Comparison of ENCODE assay signal across 8 mouse cellular contexts in genomic region chr13:21402848-21403247, GRCm38 (mm10). TPM values are rescaled to one million over a fixed set of nuclear protein-coding genes. Genes with fewer than 3 reads are reported as not detected.
A peak's percentile ranks its signal among the peaks of the same experiment; 100 is the strongest.
DNase-seq lines count a peak whose midpoint lies in the region; ATAC-seq lines count a peak whose summit lies in the region.

No protein-coding gene starts in this region.

- peaks cover 19% of the 10 kb centered on the region for H3K4me1 ChIP-seq in heart, embryonic 15.5 days (replicated peaks)
- H3K4me1 ChIP-seq in hindbrain, embryonic 13.5 days (replicated peaks), result peaks cover 33% of the 10 kb centered on the region
- peaks cover 21% of the 10 kb centered on the region for H3K4me1 ChIP-seq in midbrain, embryonic 10.5 days

- intact Hi-C loops in left cerebral cortex, postnatal 10 days (cut with DNase I), result loop anchor here (5.0 kb wide), 2 partner anchors 41 to 49 kb away; partner anchors contain the start of genes Zscan12 and Zscan26

- no peaks in the 10 kb centered on the region for H3K27me3 ChIP-seq in heart, embryonic 15.5 days
- peaks cover 7% of the 10 kb centered on the region for H3K27me3 ChIP-seq in hindbrain, embryonic 13.5 days
- H3K27me3 ChIP-seq in midbrain, embryonic 10.5 days (ENCODE audit: low read depth, poor library complexity, severe bottlenecking), result peaks cover 4% of the 10 kb centered on the region; the same call in 1 of the 2 replicates

- H3K9me3 ChIP-seq in heart, embryonic 15.5 days (replicated peaks), result no peaks in the 10 kb centered on the region
- no peaks in the 10 kb centered on the region for H3K9me3 ChIP-seq in hindbrain, embryonic 13.5 days
- no peaks in the 10 kb centered on the region for H3K9me3 ChIP-seq in midbrain, embryonic 10.5 days (replicated peaks)

- WGBS in heart, embryonic 15.5 days, result 0% methylated on average over 2 of the region's 2 CpGs
- 0% methylated on average over 2 of the region's 2 CpGs for WGBS in hindbrain, embryonic 13.5 days
- 0% methylated on average over 2 of the region's 2 CpGs for WGBS in midbrain, embryonic 10.5 days

- DNase-seq in heart, adult 11 months, result no peak
- no peak for DNase-seq in midbrain, embryonic 10.5 days (ENCODE audit: low spot score)
- no peak for DNase-seq in right cerebral cortex, postnatal 14 days
- no peak for DNase-seq in frontal cortex, postnatal 25 days (ENCODE audit: low spot score in 2 of 2)
- no peak for DNase-seq in left cerebral cortex, postnatal 10 days (ENCODE audit: extremely low spot score in 1 of 2, low spot score in 2 of 2)

- H3K27ac ChIP-seq in heart, embryonic 15.5 days, result peak overlapping the region; percentile 92
- no peak overlapping the region for H3K27ac ChIP-seq in hindbrain, embryonic 13.5 days
- peak overlapping the region; percentile 93 for H3K27ac ChIP-seq in midbrain, embryonic 10.5 days (replicated peaks)

- peaks cover 6% of the 10 kb centered on the region for H3K36me3 ChIP-seq in heart, embryonic 15.5 days
- H3K36me3 ChIP-seq in hindbrain, embryonic 13.5 days, result peaks cover 13% of the 10 kb centered on the region
- H3K36me3 ChIP-seq in midbrain, embryonic 10.5 days, result peaks cover 24% of the 10 kb centered on the region

- no peak for ATAC-seq in heart, embryonic 15.5 days (replicated peaks; ENCODE audit: insufficient number of reproducible peaks, insufficient read depth, low FRiP score, low read depth)
- peak; percentile 12 for ATAC-seq in activated CD4-positive, CD25-positive, alpha-beta regulatory T cell, adult 4 months
- ATAC-seq in hindbrain, embryonic 13.5 days (ENCODE audit: low FRiP score), result peak; percentile 73

- peak overlapping the region; percentile 90 for H3K9ac ChIP-seq in heart, embryonic 15.5 days
- peak overlapping the region; percentile 85 for H3K9ac ChIP-seq in hindbrain, embryonic 13.5 days

- H3K4me3 ChIP-seq in heart, embryonic 15.5 days, result peak overlapping the region; percentile 89
- H3K4me3 ChIP-seq in hindbrain, embryonic 13.5 days, result peak overlapping the region; percentile 79
- peak overlapping the region; percentile 88 for H3K4me3 ChIP-seq in midbrain, embryonic 10.5 days

- H3K4me2 ChIP-seq in heart, embryonic 15.5 days, result peak overlapping the region; percentile 61
- peak overlapping the region; percentile 82 for H3K4me2 ChIP-seq in hindbrain, embryonic 13.5 days

RNA-seq across cellular contexts. Expression of gene Zkscan3, which starts 0.3 kb away (rescaled TPM):
- polyA plus RNA-seq in heart, embryonic 15.5 days (2015; fragmentation: Nextera tagmentation; extraction: Ambion mirVana), result 65.7 and 71.5 TPM in 2 replicates
- polyA plus RNA-seq in activated CD4-positive, CD25-positive, alpha-beta regulatory T cell, adult 4 months (2017; shearing (Covaris generic)), result 10 to 100 TPM; 24.1 to 34.5 TPM
- polyA plus RNA-seq in hindbrain, embryonic 13.5 days (2015; fragmentation: Nextera tagmentation; extraction: Ambion mirVana), result 83.2 and 85.9 TPM in 2 replicates
- polyA plus RNA-seq in midbrain, embryonic 10.5 days (2016; fragmentation: Nextera tagmentation; extraction: Ambion mirVana), result 87.1 and 91.1 TPM in 2 replicates
- total RNA-seq in left cerebral cortex, postnatal 10 days (2021), result 10 to 100 TPM; 36.7 to 40.7 TPM

RNA-seq across cellular contexts. Expression of gene Pgbd1, which starts 38.0 kb away (rescaled TPM):
- polyA plus RNA-seq in heart, embryonic 15.5 days (2015; fragmentation: Nextera tagmentation; extraction: Ambion mirVana), result 2.9 and 3.3 TPM in 2 replicates
- polyA plus RNA-seq in activated CD4-positive, CD25-positive, alpha-beta regulatory T cell, adult 4 months (2017; shearing (Covaris generic)), result 1 to 10 TPM in 1 of 2 experiments, under 1 TPM in 1; 0.82 to 1.4 TPM
- 4.0 and 4.2 TPM in 2 replicates for polyA plus RNA-seq in hindbrain, embryonic 13.5 days (2015; fragmentation: Nextera tagmentation; extraction: Ambion mirVana)
- polyA plus RNA-seq in midbrain, embryonic 10.5 days (2016; fragmentation: Nextera tagmentation; extraction: Ambion mirVana), result 5.1 TPM in 2 replicates
- 1 to 10 TPM; 1.5 to 2.1 TPM for total RNA-seq in left cerebral cortex, postnatal 10 days (2021)

RNA-seq across cellular contexts. Expression of gene Zscan12, which starts 40.2 kb away (rescaled TPM):
- polyA plus RNA-seq in heart, embryonic 15.5 days (2015; fragmentation: Nextera tagmentation; extraction: Ambion mirVana), result 6.5 and 8.7 TPM in 2 replicates
- polyA plus RNA-seq in activated CD4-positive, CD25-positive, alpha-beta regulatory T cell, adult 4 months (2017; shearing (Covaris generic)), result 1 to 10 TPM; 5.4 to 6.2 TPM
- polyA plus RNA-seq in hindbrain, embryonic 13.5 days (2015; fragmentation: Nextera tagmentation; extraction: Ambion mirVana), result 13.5 and 15.5 TPM in 2 replicates
- 20.4 and 21.9 TPM in 2 replicates for polyA plus RNA-seq in midbrain, embryonic 10.5 days (2016; fragmentation: Nextera tagmentation; extraction: Ambion mirVana)
- 1 to 10 TPM; 8.0 to 8.5 TPM for total RNA-seq in left cerebral cortex, postnatal 10 days (2021)

RNA-seq across cellular contexts. Expression of gene Zscan26, which starts 50.7 kb away (rescaled TPM):
- polyA plus RNA-seq in heart, embryonic 15.5 days (2015; fragmentation: Nextera tagmentation; extraction: Ambion mirVana), result 26.6 and 27.0 TPM in 2 replicates
- 10 to 100 TPM; 52.6 to 54.9 TPM for polyA plus RNA-seq in activated CD4-positive, CD25-positive, alpha-beta regulatory T cell, adult 4 months (2017; shearing (Covaris generic))
- 22.5 and 25.2 TPM in 2 replicates for polyA plus RNA-seq in hindbrain, embryonic 13.5 days (2015; fragmentation: Nextera tagmentation; extraction: Ambion mirVana)
- polyA plus RNA-seq in midbrain, embryonic 10.5 days (2016; fragmentation: Nextera tagmentation; extraction: Ambion mirVana), result 24.2 and 25.6 TPM in 2 replicates
- total RNA-seq in left cerebral cortex, postnatal 10 days (2021), result 10 to 100 TPM; 27.6 to 30.0 TPM

RNA-seq across cellular contexts. Expression of gene Olfr1367, which starts 56.1 kb away (rescaled TPM):
- not detected in 2 replicates for polyA plus RNA-seq in heart, embryonic 15.5 days (2015; fragmentation: Nextera tagmentation; extraction: Ambion mirVana)
- polyA plus RNA-seq in activated CD4-positive, CD25-positive, alpha-beta regulatory T cell, adult 4 months (2017; shearing (Covaris generic)), result not detected
- not detected in 2 replicates for polyA plus RNA-seq in hindbrain, embryonic 13.5 days (2015; fragmentation: Nextera tagmentation; extraction: Ambion mirVana)
- not detected in 2 replicates for polyA plus RNA-seq in midbrain, embryonic 10.5 days (2016; fragmentation: Nextera tagmentation; extraction: Ambion mirVana)
- not detected for total RNA-seq in left cerebral cortex, postnatal 10 days (2021)
